In genomic region chr15:79810997-79811396, GRCm38 (mm10) we compare ENCODE assay signal across 20 mouse cellular contexts.
A peak's percentile ranks its signal among the peaks of the same experiment; 100 is the strongest.
DNase-seq lines count a peak whose midpoint lies in the region; ATAC-seq lines count a peak whose summit lies in the region.
"Had no signal": no experiment of that assay in that cellular context is flagged by ENCODE, and none has a peak within 500 bp of the region (broad histone marks: within the 10 kb centered on the region; RNA-seq: fewer than 3 reads in every experiment).

No protein-coding gene starts in this region.

- peak; percentile 37 for DNase-seq in cerebellum, adult 11 months
- peak; percentile 79 for DNase-seq in brain, adult 2 months (ENCODE audit: low read depth, low spot score)
- DNase-seq in cerebellum, postnatal 14 days = peak; percentile 47 to 74
- DNase-seq in lung, adult 18-20 months = no peak
- DNase-seq in thymus, postnatal 25 days = no peak
- DNase-seq: adrenal gland, adult 8-10 months; adrenal gland, postnatal 25 days; embryo, embryonic 11 days; gastrocnemius, postnatal 10 days; gastrocnemius, postnatal 36 days; heart, adult 2 months; heart, postnatal 14 days; heart, postnatal 4 days; kidney, adult 18-20 months had no signal

- ATAC-seq in cerebellum, adult (ENCODE audit: insufficient number of reproducible peaks, low FRiP score, low TSS enrichment) = no peak
- ATAC-seq: activated CD4-positive, CD25-positive, alpha-beta regulatory T cell, adult 4 months; forebrain, embryonic 15.5 days; hindbrain, postnatal 0 days; inflammation-experienced regulatory T-cells, adult 6 months; intestine, embryonic 16.5 days had no signal

Comparison
In these comparisons a context has a peak if more than half of its experiments do, and no peak if none do; other contexts are left out.
1. DNase-seq: peak in cerebellum, adult 11 months (single experiment), brain, adult 2 months (single experiment) and cerebellum, postnatal 14 days (2 of 2); none in lung, adult 18-20 months (0 of 2) and thymus, postnatal 25 days (single experiment).